Mouse (Mus musculus) MEL (cell line): ENCODE results near the gene Arhgef3. TPM values are rescaled to one million over a fixed set of nuclear protein-coding genes. Genes with fewer than 3 reads are reported as not detected.

Experiments
- DNase-seq: peaks from one replicate; pipeline ENCODE4 v3.0.0; 2011; ENCODE audit warnings: low read depth, low spot score
- H3K27ac ChIP-seq: 2 replicates; pipeline ENCODE4 v1.5.1; 2012; ENCODE audit warnings: low read depth, mild to moderate bottlenecking, control low read depth, low read length, moderate library complexity; ENCODE audit not compliant: control insufficient read depth
- H3K27me3 ChIP-seq, 2 experiments: fragments of 150-350 bp in 1 of 2; sonication (generic) in 1 of 2; 2 replicates each; pipeline ENCODE4 v1.6.1; 2012; ENCODE audit warnings: low read length in 2 of 2, mild to moderate bottlenecking in 2 of 2, improper control_type of control experiment in 1 of 2, moderate library complexity in 1 of 2; ENCODE audit not compliant: insufficient read depth in 2 of 2, control insufficient read depth in 1 of 2
- H3K36me3 ChIP-seq, 2 experiments: 2 replicates each; pipeline ENCODE4 v1.6.1; 2012 to 2014; ENCODE audit warnings: low read length in 2 of 2, improper control_type of control experiment in 1 of 2, inconsistent platforms in 1 of 2, mild to moderate bottlenecking in 1 of 2; ENCODE audit not compliant: insufficient read depth in 2 of 2, control insufficient read depth in 1 of 2
- H3K4me1 ChIP-seq, 2 experiments: fragments of 150-350 bp in 1 of 2; sonication (generic) in 1 of 2; 2 replicates each; pipeline ENCODE4 v1.6.1; 2012; ENCODE audit warnings: low read length in 2 of 2, improper control_type of control experiment in 1 of 2, mild to moderate bottlenecking in 1 of 2; ENCODE audit not compliant: insufficient read depth in 2 of 2, control insufficient read depth in 1 of 2
- H3K4me3 ChIP-seq, 2 experiments: fragments of 150-350 bp in 1 of 2; sonication (generic) in 1 of 2; 2 replicates each; pipeline ENCODE4 v1.5.1; 2012; ENCODE audit warnings: low read depth in 2 of 2, low read length in 2 of 2, mild to moderate bottlenecking in 2 of 2, moderate library complexity in 2 of 2, control low read depth in 1 of 2, improper control_type of control experiment in 1 of 2; ENCODE audit not compliant: control insufficient read depth in 1 of 2, insufficient read depth in 1 of 2
- H3K79me2 ChIP-seq: 2 replicates; pipeline ENCODE4 v1.6.1; 2012; ENCODE audit warnings: mild to moderate bottlenecking, low read length, moderate library complexity; ENCODE audit not compliant: control insufficient read depth, poor library complexity, insufficient read depth
- H3K9ac ChIP-seq: 2 replicates; pipeline ENCODE4 v1.6.1; 2012; ENCODE audit warnings: low read depth, mild to moderate bottlenecking, control low read depth, low read length, moderate library complexity; ENCODE audit not compliant: control insufficient read depth, poor library complexity, severe bottlenecking
- H3K9me3 ChIP-seq: fragments of 150-350 bp; sonication (generic); replicated peaks from 2 replicates; pipeline ENCODE4 v1.6.1; 2012; ENCODE audit warnings: mild to moderate bottlenecking, low read length, improper control_type of control experiment, moderate library complexity; ENCODE audit not compliant: insufficient read depth
- BHLHE40 ChIP-seq: IDR thresholded peaks from 2 replicates; pipeline ENCODE4 v1.6.1; 2012; ENCODE audit warnings: low read depth, mild to moderate bottlenecking, inconsistent platforms, low read length, improper control_type of control experiment, borderline replicate concordance
- CHD1 ChIP-seq: IDR thresholded peaks from 2 replicates; pipeline ENCODE4 v1.6.1; 2012; ENCODE audit warnings: low read depth, mild to moderate bottlenecking, inconsistent platforms, low read length, improper control_type of control experiment
- CHD2 ChIP-seq: IDR thresholded peaks from 2 replicates; pipeline ENCODE4 v1.6.1; 2011; ENCODE audit warnings: low read length, improper control_type of control experiment
- CTCF ChIP-seq, 3 experiments: IDR thresholded peaks in 2 of 3; conservative IDR thresholded peaks in 1 of 3; 2 replicates each; pipeline ENCODE4 v1.5.1; 2011 to 2012; ENCODE audit warnings: low read length in 3 of 3, low read depth in 2 of 3, mild to moderate bottlenecking in 2 of 3, improper control_type of control experiment in 1 of 3, inconsistent platforms in 1 of 3, mixed read lengths in 1 of 3, moderate library complexity in 1 of 3; ENCODE audit not compliant: control insufficient read depth in 1 of 3, insufficient read depth in 1 of 3, poor library complexity in 1 of 3, severe bottlenecking in 1 of 3
- E2F4 ChIP-seq: IDR thresholded peaks from 2 replicates; pipeline ENCODE4 v1.6.1; 2011; ENCODE audit warnings: low read depth, low read length, improper control_type of control experiment, borderline replicate concordance
- ELF1 ChIP-seq: IDR thresholded peaks from 2 replicates; pipeline ENCODE4 v1.6.1; 2014; ENCODE audit warnings: low read depth, mild to moderate bottlenecking, inconsistent platforms, low read length, improper control_type of control experiment, moderate library complexity
- ETS1 ChIP-seq: IDR thresholded peaks from 2 replicates; pipeline ENCODE4 v1.6.1; 2012; ENCODE audit warnings: low read depth, mild to moderate bottlenecking, inconsistent platforms, low read length, improper control_type of control experiment, moderate library complexity
- KAT2A ChIP-seq: conservative IDR thresholded peaks from 2 replicates; pipeline ENCODE4 v1.6.1; 2012; ENCODE audit warnings: low read depth, low read length, improper control_type of control experiment, inconsistent platforms
- MAX ChIP-seq: IDR thresholded peaks from 2 replicates; pipeline ENCODE4 v1.6.1; 2011; ENCODE audit warnings: low read length, improper control_type of control experiment
- MEF2A ChIP-seq: IDR thresholded peaks from 2 replicates; pipeline ENCODE4 v1.6.1; 2014; ENCODE audit warnings: low read depth, mild to moderate bottlenecking, inconsistent platforms, low read length, improper control_type of control experiment; ENCODE audit not compliant: poor library complexity, insufficient replicate concordance, severe bottlenecking; ENCODE audit errors: extremely low read depth
- MXI1 ChIP-seq: IDR thresholded peaks from 2 replicates; pipeline ENCODE4 v1.6.1; 2011; ENCODE audit warnings: mild to moderate bottlenecking, low read depth, low read length, improper control_type of control experiment
- MYC ChIP-seq: IDR thresholded peaks from 2 replicates; pipeline ENCODE4 v1.6.1; 2011; ENCODE audit warnings: low read depth, mild to moderate bottlenecking, low read length, improper control_type of control experiment, moderate library complexity
- NELFE ChIP-seq: IDR thresholded peaks from 2 replicates; pipeline ENCODE4 v1.6.1; 2011; ENCODE audit warnings: low read depth, low read length, improper control_type of control experiment
- POLR2AphosphoS2 ChIP-seq: IDR thresholded peaks from 2 replicates; pipeline ENCODE4 v1.6.1; 2011; ENCODE audit warnings: low read length, improper control_type of control experiment
- POLR2AphosphoS5 ChIP-seq: IDR thresholded peaks from 2 replicates; pipeline ENCODE4 v1.6.1; 2012; ENCODE audit warnings: low read depth, borderline replicate concordance, mild to moderate bottlenecking, inconsistent platforms, low read length, moderate library complexity, mixed read lengths
- RAD21 ChIP-seq: IDR thresholded peaks from 2 replicates; pipeline ENCODE4 v1.6.1; 2011; ENCODE audit warnings: mild to moderate bottlenecking, low read depth, low read length, improper control_type of control experiment
- RCOR1 ChIP-seq: IDR thresholded peaks from 2 replicates; pipeline ENCODE4 v1.6.1; 2012; ENCODE audit warnings: low read depth, mild to moderate bottlenecking, inconsistent platforms, low read length, improper control_type of control experiment
- SIN3A ChIP-seq: IDR thresholded peaks from 2 replicates; pipeline ENCODE4 v1.6.1; 2012; ENCODE audit warnings: low read length, improper control_type of control experiment, inconsistent platforms
- SMC3 ChIP-seq: IDR thresholded peaks from 2 replicates; pipeline ENCODE4 v1.6.1; 2011; ENCODE audit warnings: low read depth, low read length, improper control_type of control experiment
- TAL1 ChIP-seq: IDR thresholded peaks from 2 replicates; pipeline ENCODE4 v1.6.1; 2012; ENCODE audit warnings: mild to moderate bottlenecking, inconsistent platforms, low read length, moderate library complexity, mixed read lengths
- TBP ChIP-seq: IDR thresholded peaks from 2 replicates; pipeline ENCODE4 v1.8.0; 2011; ENCODE audit warnings: low read depth, low read length, improper control_type of control experiment
- TCF12 ChIP-seq: IDR thresholded peaks from 2 replicates; pipeline ENCODE4 v1.6.1; 2014; ENCODE audit warnings: low read depth, mild to moderate bottlenecking, inconsistent platforms, low read length, improper control_type of control experiment, moderate library complexity
- UBTF ChIP-seq: IDR thresholded peaks from 2 replicates; pipeline ENCODE4 v1.6.1; 2012; ENCODE audit warnings: low read depth, mild to moderate bottlenecking, inconsistent platforms, low read length, improper control_type of control experiment, moderate library complexity, borderline replicate concordance; ENCODE audit not compliant: insufficient read depth
- USF1 ChIP-seq: IDR thresholded peaks from 2 replicates; pipeline ENCODE4 v1.6.1; 2014; ENCODE audit warnings: low read depth, mild to moderate bottlenecking, inconsistent platforms, low read length, improper control_type of control experiment, moderate library complexity
- USF2 ChIP-seq, 2 experiments: IDR thresholded peaks; 2 replicates each; pipeline ENCODE4 v1.6.1; 2011 to 2012; ENCODE audit warnings: improper control_type of control experiment in 2 of 2, low read length in 2 of 2, borderline replicate concordance in 1 of 2, inconsistent platforms in 1 of 2, low read depth in 1 of 2, mild to moderate bottlenecking in 1 of 2; ENCODE audit not compliant: insufficient read depth in 1 of 2
- ZC3H11A ChIP-seq: IDR thresholded peaks from 2 replicates; pipeline ENCODE4 v1.6.1; 2012; ENCODE audit warnings: low read depth, mild to moderate bottlenecking, inconsistent platforms, low read length, improper control_type of control experiment
- ZKSCAN1 ChIP-seq: IDR thresholded peaks from 2 replicates; pipeline ENCODE4 v1.6.1; 2012; ENCODE audit warnings: low read depth, mild to moderate bottlenecking, inconsistent platforms, low read length, improper control_type of control experiment, moderate library complexity
- polyA plus RNA-seq, 2 experiments: library from polyadenylated mRNA; stranded (reverse) in 1 of 2; unstranded in 1 of 2; fragments of >175 nt in 1 of 2; fragments of >200 nt in 1 of 2; gene quantifications; 2 replicates each; pipeline versions ENCODE4 v1.2.1 to v1.2.4; 2012; ENCODE audit warnings: low replicate concordance in 2 of 2, low read depth in 1 of 2; ENCODE audit not compliant: insufficient read length in 2 of 2, insufficient read depth in 1 of 2, missing spikeins in 1 of 2
- total RNA-seq: library from RNA; depleted of rRNA; stranded (reverse); fragments of 300-350 nt; gene quantifications from 2 replicates; pipeline ENCODE4 v1.2.3, GENCODE M21; 2012

The Arhgef3 gene
- total and polyA plus RNA-seq, 3 experiments: 2.1 to 2.7 TPM; not detected in 1

DNA sequence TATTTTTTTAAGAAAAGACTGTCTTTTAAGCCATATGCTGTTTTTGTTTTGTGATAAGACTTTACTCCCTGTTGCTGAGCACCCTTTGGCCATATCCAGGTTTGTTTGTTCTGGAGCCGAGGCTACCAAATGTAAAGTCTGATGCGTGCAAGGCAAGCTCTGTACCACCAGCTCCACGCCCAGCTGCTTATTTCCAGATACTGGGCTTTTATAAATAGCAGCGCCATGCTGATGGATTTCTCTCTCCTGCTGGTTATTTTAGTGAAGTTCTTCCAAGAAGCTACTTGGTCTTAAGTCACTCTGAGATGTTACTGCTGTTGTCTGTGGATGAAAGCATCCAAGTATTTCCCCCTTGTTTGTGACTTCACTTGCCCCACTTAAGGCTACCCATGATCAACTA lies 254.8 kb downstream of the Arhgef3 start:
- Histone ChIP-seq H3K27ac (no peak overlapping the region), H3K9ac (no peak overlapping the region), H3K4me1 (no peaks in the 10 kb centered on the region), H3K27me3 (no peaks in the 10 kb centered on the region), H3K9me3 (no peaks in the 10 kb centered on the region), H3K4me3 (no peak overlapping the region), H3K36me3 (peaks cover 0 to 2% of the 10 kb centered on the region in 2 experiments; a peak in 1 of 4 replicates), H3K79me2 (no peaks in the 10 kb centered on the region)
- TF ChIP-seq USF2 (IDR thresholded peaks at IDR 0.05; ENCODE audit: borderline replicate concordance in 1 of 2, insufficient read depth in 1 of 2, low read depth in 1 of 2, low read length in 2 of 2) (no peak), ETS1 (no peak), KAT2A (no peak), MEF2A (no peak), MYC (no peak), NELFE (no peak), POLR2AphosphoS2 (no peak), SIN3A (no peak), TCF12 (no peak), ZC3H11A (no peak), CHD2 (no peak), POLR2AphosphoS5 (no peak), CHD1 (no peak), CTCF (IDR thresholded peaks at IDR 0.05 in 2 of 3, conservative IDR thresholded peaks at IDR 0.05 in 1 of 3; ENCODE audit: control insufficient read depth in 1 of 3, insufficient read depth in 1 of 3, low read depth in 2 of 3, low read length in 3 of 3, poor library complexity in 1 of 3, severe bottlenecking in 1 of 3) (no peak), MAX (no peak), ELF1 (no peak), RAD21 (no peak), MXI1 (no peak)
- no peak for DNase-seq

DNA sequence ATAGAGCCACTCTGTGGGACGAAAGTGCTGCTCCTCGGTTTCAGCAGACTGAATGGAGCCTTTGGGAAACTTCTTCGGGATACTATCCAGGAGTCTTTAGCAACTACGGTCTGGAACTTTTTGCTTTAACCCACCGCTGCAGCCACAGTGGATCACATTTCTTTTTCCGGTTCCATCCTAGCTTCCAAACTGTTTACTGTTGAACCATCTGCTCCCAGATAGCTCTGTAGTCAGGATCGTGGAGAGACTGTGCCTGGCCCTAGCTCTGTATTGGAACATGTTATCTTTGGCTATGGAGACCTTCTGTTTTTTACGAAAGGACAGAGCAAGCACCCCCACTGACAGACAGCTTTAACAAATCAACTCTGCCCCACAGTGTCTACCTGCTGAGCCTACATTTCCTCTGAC lies 257.0 kb downstream of the Arhgef3 start:
- Histone ChIP-seq H3K27ac (no peak overlapping the region), H3K27me3 (no peaks in the 10 kb centered on the region), H3K79me2 (no peaks in the 10 kb centered on the region), H3K36me3 (no peaks in the 10 kb centered on the region), H3K9me3 (no peaks in the 10 kb centered on the region), H3K9ac (no peak overlapping the region), H3K4me3 (no peak overlapping the region), H3K4me1 (no peaks in the 10 kb centered on the region)
- no peak for DNase-seq
- no peak for TF ChIP-seq USF1
- TF ChIP-seq ETS1: no peak
- TF ChIP-seq MYC: no peak
- no peak for TF ChIP-seq ZKSCAN1
- TF ChIP-seq TBP: no peak
- TF ChIP-seq ZC3H11A: no peak
- TF ChIP-seq TAL1: no peak
- TF ChIP-seq POLR2AphosphoS5: no peak
- no peak for TF ChIP-seq SMC3
- no peak for TF ChIP-seq E2F4
- no peak for TF ChIP-seq BHLHE40
- no peak for TF ChIP-seq RCOR1
- TF ChIP-seq POLR2AphosphoS2: no peak
- no peak for TF ChIP-seq RAD21
- no peak for TF ChIP-seq UBTF
- no peak for TF ChIP-seq MAX
